Mouse (Mus musculus) lung, embryonic 15.5 days (tissue): ENCODE data around the gene Crot. TPM values are rescaled to one million over a fixed set of nuclear protein-coding genes. Genes with fewer than 3 reads are reported as not detected.
"Not testable (repeated sequence)": the region's sequence is repeated elsewhere in the genome, so short reads cannot be mapped to it uniquely, and the experiment has no call there.

Experiments
- ATAC-seq: fragments of 200-750 bp; cut with Nextera tagmentation; 2 replicates; pipeline ENCODE4 v1.8.0; 2017; ENCODE audit warnings: moderate number of reproducible peaks, borderline replicate concordance; ENCODE audit not compliant: low FRiP score, low TSS enrichment; ENCODE audit errors: extremely low read depth
- H3K27ac ChIP-seq: fragments of 300-500 bp; sonication (generic); 2 replicates; pipeline ENCODE4 v1.5.1; 2015; ENCODE audit warnings: moderate library complexity, mild to moderate bottlenecking, inconsistent platforms
- H3K27me3 ChIP-seq: fragments of 300-500 bp; sonication (generic); 2 replicates; pipeline ENCODE4 v1.6.1; 2015; ENCODE audit warnings: inconsistent platforms
- H3K36me3 ChIP-seq: fragments of 300-500 bp; sonication (generic); 2 replicates; pipeline ENCODE4 v1.6.1; 2015; ENCODE audit warnings: inconsistent platforms
- H3K4me1 ChIP-seq: fragments of 300-500 bp; sonication (generic); 2 replicates; pipeline ENCODE4 v1.6.1; 2015; ENCODE audit warnings: inconsistent platforms
- H3K4me2 ChIP-seq: fragments of 300-500 bp; sonication (generic); 2 replicates; pipeline ENCODE4 v1.6.1; 2015; ENCODE audit warnings: inconsistent platforms, mild to moderate bottlenecking, moderate library complexity
- H3K4me3 ChIP-seq: fragments of 300-500 bp; sonication (generic); 2 replicates; pipeline ENCODE4 v1.5.1; 2015; ENCODE audit warnings: mild to moderate bottlenecking, inconsistent platforms
- H3K9ac ChIP-seq: fragments of 300-500 bp; sonication (generic); 2 replicates; pipeline ENCODE4 v1.6.1; 2015; ENCODE audit warnings: inconsistent platforms
- H3K9me3 ChIP-seq: fragments of 300-500 bp; sonication (generic); 2 replicates; pipeline ENCODE4 v1.6.1; 2016; ENCODE audit warnings: inconsistent platforms
- WGBS: fragments of 180-500 bp; shearing (Covaris S2); methylation state at CpG from one replicate; pipeline ENCODE4 v1.1.7; 2015; 5-methylcytosine and 5-hydroxymethylcytosine counted together
- polyA plus RNA-seq: library from polyadenylated mRNA; unstranded; fragments of >200 nt; fragmentation: Nextera tagmentation; extraction: Ambion mirVana; gene quantifications from 2 replicates; pipeline ENCODE4 v1.2.1, GENCODE M21; 2015

Gene Crot
- polyA plus RNA-seq, 1 experiment from 2014 or later: 30.3 TPM

GRCm38 (mm10) chr5:8990526-8990925, 6.6 kb downstream of the Crot start:
- H3K4me2 ChIP-seq: no peak overlapping the region
- no peaks in the 10 kb centered on the region for H3K27me3 ChIP-seq
- no peaks in the 10 kb centered on the region for H3K9me3 ChIP-seq
- no peak overlapping the region for H3K4me3 ChIP-seq
- H3K4me1 ChIP-seq: 0 out of 2 replicates have a peak, but pooled peaks cover 4% of the 10 kb centered on the region
- no peak overlapping the region for H3K27ac ChIP-seq
- 79% methylated on average over 13 of the region's 13 CpGs for WGBS
- no peak overlapping the region for H3K9ac ChIP-seq
- no peak for ATAC-seq
- peaks cover 19% of the 10 kb centered on the region for H3K36me3 ChIP-seq

GRCm38 (mm10) chr5:8987925-8988324, 9.2 kb downstream of the Crot start:
- Histone ChIP-seq H3K36me3 (peaks cover 26% of the 10 kb centered on the region), H3K4me2 (no peak overlapping the region), H3K27ac (no peak overlapping the region), H3K9ac (no peak overlapping the region), H3K4me1 (no peaks in the 10 kb centered on the region), H3K27me3 (no peaks in the 10 kb centered on the region), H3K9me3 (no peaks in the 10 kb centered on the region), H3K4me3 (no peak overlapping the region)
- WGBS: 93% methylated on average over 5 of the region's 5 CpGs
- no peak for ATAC-seq

- Histone ChIP-seq H3K4me2 (no peak overlapping the region), H3K9me3 (no peaks in the 10 kb centered on the region), H3K4me3 (no peak overlapping the region), H3K36me3 (peaks cover 24% of the 10 kb centered on the region), H3K27ac (no peak overlapping the region), H3K27me3 (no peaks in the 10 kb centered on the region), H3K9ac (no peak overlapping the region), H3K4me1 (no peaks in the 10 kb centered on the region)
- WGBS: 86% methylated on average over 3 of the region's 3 CpGs
- no peak for ATAC-seq
Measured at GRCm38 (mm10) chr5:8985470-8985869, 11.7 kb downstream of the Crot start.

DNA sequence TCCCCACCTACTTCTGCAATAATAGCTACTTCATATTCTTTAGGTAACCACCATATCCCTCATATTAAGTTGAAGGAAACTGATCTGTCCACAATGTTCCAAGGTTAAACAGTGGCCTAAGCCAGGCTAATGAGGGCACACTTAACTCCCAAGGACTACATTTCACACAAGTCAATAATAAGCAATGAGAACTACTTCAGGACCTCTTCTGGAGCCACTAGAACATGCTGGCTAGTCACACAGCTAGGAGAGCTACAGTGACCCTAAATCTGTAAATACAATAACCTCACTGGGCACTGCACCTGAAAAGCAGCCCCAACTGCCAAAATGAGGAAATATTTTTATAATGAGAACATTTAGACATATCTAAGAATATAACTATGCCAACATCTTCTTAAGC, 22.4 kb downstream of the Crot start:
- H3K9ac ChIP-seq: no peak overlapping the region
- ATAC-seq: no peak
- no peaks in the 10 kb centered on the region for H3K4me1 ChIP-seq
- H3K36me3 ChIP-seq: peaks cover 17% of the 10 kb centered on the region
- H3K27ac ChIP-seq: no peak overlapping the region
- no peak overlapping the region for H3K4me3 ChIP-seq
- no peak overlapping the region for H3K4me2 ChIP-seq
- no peaks in the 10 kb centered on the region for H3K27me3 ChIP-seq
- no peaks in the 10 kb centered on the region for H3K9me3 ChIP-seq

DNA sequence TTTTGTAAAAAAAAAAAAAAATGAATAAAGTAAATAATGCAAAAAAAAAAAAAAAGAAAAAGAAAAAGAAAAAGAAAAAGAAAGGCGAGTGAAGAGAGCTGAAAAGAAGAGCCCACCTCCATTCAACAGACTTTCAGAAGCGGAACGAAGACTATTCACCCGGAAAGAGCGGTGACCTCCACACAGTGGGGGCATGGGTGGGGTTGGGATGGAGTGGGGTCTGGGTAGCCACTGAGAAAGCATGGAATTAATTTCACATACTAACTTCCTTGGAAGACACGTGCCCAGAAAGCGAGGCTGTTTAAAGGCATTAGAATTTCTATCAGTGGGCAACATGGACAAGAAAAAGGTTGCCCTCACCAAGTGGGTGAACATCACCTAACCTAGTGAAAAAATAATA, 24.8 kb downstream of the Crot start:
- ATAC-seq: no peak
- H3K9ac ChIP-seq: no peak overlapping the region
- no peaks in the 10 kb centered on the region for H3K9me3 ChIP-seq
- no peaks in the 10 kb centered on the region for H3K27me3 ChIP-seq
- H3K27ac ChIP-seq: no peak overlapping the region
- no peak overlapping the region for H3K4me3 ChIP-seq
- H3K36me3 ChIP-seq: peaks cover 27% of the 10 kb centered on the region
- no peak overlapping the region for H3K4me2 ChIP-seq
- 90% methylated on average over 7 of the region's 7 CpGs for WGBS
- H3K4me1 ChIP-seq: no peaks in the 10 kb centered on the region

DNA sequence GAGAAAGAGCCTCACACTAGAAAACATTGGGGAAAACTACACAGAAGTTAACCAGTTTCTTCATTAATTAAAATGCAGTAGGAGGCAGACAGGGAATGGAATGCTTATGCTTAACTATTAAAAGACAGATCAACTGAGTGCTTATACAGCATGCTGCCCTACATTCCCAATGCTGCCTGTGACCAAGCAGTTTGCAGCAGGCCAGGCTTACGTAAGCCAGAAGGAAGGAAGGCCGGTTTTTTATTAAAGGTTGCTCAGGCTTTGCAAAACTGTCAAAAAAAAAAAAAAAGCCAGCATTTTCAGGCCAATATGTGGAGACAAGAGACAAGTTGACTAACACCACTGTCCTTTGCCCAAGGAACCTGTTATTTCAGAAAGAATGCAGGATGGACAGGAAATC, 26.4 kb downstream of the Crot start:
- Histone ChIP-seq H3K4me3 (no peak overlapping the region), H3K4me2 (no peak overlapping the region), H3K27ac (no peak overlapping the region), H3K9me3 (no peaks in the 10 kb centered on the region), H3K36me3 (peaks cover 36% of the 10 kb centered on the region), H3K9ac (no peak overlapping the region), H3K27me3 (no peaks in the 10 kb centered on the region), H3K4me1 (no peaks in the 10 kb centered on the region)
- ATAC-seq: no peak
- 97% methylated on average over 2 of the region's 2 CpGs for WGBS

- no peak overlapping the region for H3K27ac ChIP-seq
- no peak overlapping the region for H3K9ac ChIP-seq
- H3K9me3 ChIP-seq: no peaks in the 10 kb centered on the region
- H3K4me1 ChIP-seq: no peaks in the 10 kb centered on the region
- no peak overlapping the region for H3K4me3 ChIP-seq
- no peaks in the 10 kb centered on the region for H3K27me3 ChIP-seq
- no peak for ATAC-seq
- H3K4me2 ChIP-seq: no peak overlapping the region
- peaks cover 35% of the 10 kb centered on the region for H3K36me3 ChIP-seq
- WGBS: 89% methylated on average over 5 of the region's 5 CpGs
Measured at GRCm38 (mm10) chr5:8964487-8964886, 32.6 kb downstream of the Crot start.

GRCm38 (mm10) chr5:8960534-8960933, 36.6 kb downstream of the Crot start:
- ATAC-seq: no peak
- WGBS: 78% methylated on average over 4 of the region's 4 CpGs
- Histone ChIP-seq H3K27ac (no peak overlapping the region), H3K9ac (no peak overlapping the region), H3K4me2 (no peak overlapping the region), H3K36me3 (peaks cover 17% of the 10 kb centered on the region; the same call in 1 of the 2 replicates), H3K4me1 (no peaks in the 10 kb centered on the region), H3K9me3 (no peaks in the 10 kb centered on the region), H3K27me3 (no peaks in the 10 kb centered on the region), H3K4me3 (no peak overlapping the region)

DNA sequence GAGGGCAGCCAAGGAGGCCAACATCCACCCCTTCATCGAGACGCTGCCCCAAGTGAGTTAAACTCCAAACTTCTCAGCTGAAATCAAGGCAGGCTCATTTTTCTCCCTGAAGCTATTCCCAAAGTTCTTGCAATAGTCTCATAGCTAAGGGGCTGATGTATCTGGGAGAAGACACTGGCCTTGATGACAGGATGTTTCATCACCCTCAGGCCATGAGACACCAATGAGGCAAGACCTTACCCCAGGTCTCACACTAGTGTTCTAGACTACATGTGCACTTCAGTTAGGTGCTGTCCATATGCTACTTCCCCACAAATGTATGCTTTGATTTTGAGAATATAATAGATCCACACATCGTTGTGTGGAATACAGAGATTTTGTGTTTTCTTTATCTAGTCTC, 41.6 kb downstream of the Crot start:
- no peak for ATAC-seq
- 83% methylated on average over 3 of the region's 3 CpGs for WGBS
- H3K9ac ChIP-seq: no peak overlapping the region
- H3K27ac ChIP-seq: no peak overlapping the region
- no peaks in the 10 kb centered on the region for H3K4me1 ChIP-seq
- no peaks in the 10 kb centered on the region for H3K36me3 ChIP-seq
- H3K9me3 ChIP-seq: no peaks in the 10 kb centered on the region
- H3K4me3 ChIP-seq: no peak overlapping the region
- H3K4me2 ChIP-seq: no peak overlapping the region
- no peaks in the 10 kb centered on the region for H3K27me3 ChIP-seq

- H3K9ac ChIP-seq: no peak overlapping the region
- no peak overlapping the region for H3K27ac ChIP-seq
- no peak overlapping the region for H3K4me3 ChIP-seq
- H3K9me3 ChIP-seq: no peaks in the 10 kb centered on the region
- H3K27me3 ChIP-seq: no peaks in the 10 kb centered on the region
- WGBS: 84% methylated on average over 2 of the region's 2 CpGs
- no peaks in the 10 kb centered on the region for H3K4me1 ChIP-seq
- H3K4me2 ChIP-seq: no peak overlapping the region
- ATAC-seq: no peak
- H3K36me3 ChIP-seq: no peaks in the 10 kb centered on the region
Measured at GRCm38 (mm10) chr5:8953660-8954059, 43.5 kb downstream of the Crot start.

DNA sequence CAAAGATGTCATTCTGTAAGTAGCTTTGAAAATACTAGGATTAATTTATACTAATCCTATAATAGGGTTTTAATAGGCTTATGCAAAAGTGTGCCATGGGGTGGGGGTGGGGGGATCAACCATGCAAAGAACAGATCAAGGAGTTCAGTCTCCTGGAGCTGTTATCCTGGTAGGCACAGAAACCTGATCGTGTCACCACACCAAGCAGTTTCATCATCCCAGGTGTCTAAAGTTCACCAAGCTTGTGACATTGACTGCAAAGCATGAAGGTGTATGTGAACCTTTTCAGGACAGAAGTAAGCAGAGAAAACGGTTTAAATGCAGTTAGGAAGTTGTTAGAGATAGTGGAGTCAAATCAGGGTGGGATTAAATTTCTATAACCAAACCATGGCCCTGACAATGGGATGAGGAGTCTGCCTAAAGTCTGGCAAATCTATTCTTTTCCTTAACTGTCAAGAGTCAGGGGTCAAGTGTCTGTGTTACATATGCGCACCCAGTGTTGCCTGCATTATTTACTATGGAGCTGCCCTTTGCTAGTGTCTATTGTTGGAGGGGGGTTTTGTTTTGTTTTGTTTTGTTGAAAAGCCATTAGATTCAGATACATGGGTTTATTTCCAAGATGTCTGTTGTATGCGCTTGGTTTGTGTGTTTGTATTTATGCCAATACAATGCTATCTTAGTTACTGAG, 49.6 kb downstream of the Crot start:
- H3K9me3 ChIP-seq: no peaks in the 10 kb centered on the region
- H3K36me3 ChIP-seq: no peaks in the 10 kb centered on the region
- no peak overlapping the region for H3K4me2 ChIP-seq
- no peak overlapping the region for H3K4me3 ChIP-seq
- H3K27ac ChIP-seq: no peak overlapping the region
- no peak for ATAC-seq
- 72% methylated on average over 4 of the region's 4 CpGs for WGBS
- H3K4me1 ChIP-seq: no peaks in the 10 kb centered on the region
- no peaks in the 10 kb centered on the region for H3K27me3 ChIP-seq
- H3K9ac ChIP-seq: no peak overlapping the region

DNA sequence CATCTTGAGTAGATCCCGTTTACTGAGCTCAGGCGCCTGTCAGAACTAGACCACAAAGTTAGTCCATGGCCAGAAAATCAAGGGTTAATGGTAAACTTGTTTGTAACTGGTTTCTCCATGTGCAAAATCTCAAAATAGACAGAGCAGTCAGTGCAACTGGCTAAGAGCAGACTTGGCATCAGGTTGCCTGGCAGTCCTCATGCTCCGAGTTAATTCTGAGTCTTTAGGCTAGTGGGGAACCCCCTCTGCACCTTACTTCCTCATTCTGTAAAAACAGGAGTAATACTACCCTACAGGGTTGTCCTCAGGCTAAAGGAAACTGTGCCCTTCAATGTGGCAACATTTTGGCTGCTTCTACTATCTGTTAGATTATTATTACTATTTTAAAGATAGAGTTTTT, 53.3 kb downstream of the Crot start:
- no peak overlapping the region for H3K9ac ChIP-seq
- H3K27me3 ChIP-seq: no peaks in the 10 kb centered on the region
- ATAC-seq: no peak
- no peaks in the 10 kb centered on the region for H3K4me1 ChIP-seq
- H3K36me3 ChIP-seq: no peaks in the 10 kb centered on the region
- 64% methylated on average over 3 of the region's 3 CpGs for WGBS
- H3K27ac ChIP-seq: no peak overlapping the region
- no peak overlapping the region for H3K4me2 ChIP-seq
- H3K9me3 ChIP-seq: no peaks in the 10 kb centered on the region
- H3K4me3 ChIP-seq: no peak overlapping the region

GRCm38 (mm10) chr5:8941266-8941665, 55.9 kb downstream of the Crot start:
- H3K4me1 ChIP-seq, H3K27me3 ChIP-seq, H3K36me3 ChIP-seq, H3K27ac ChIP-seq, H3K4me3 ChIP-seq, H3K4me2 ChIP-seq, H3K9me3 ChIP-seq, H3K9ac ChIP-seq, ATAC-seq: not testable (repeated sequence)
- no CpG with 5 or more reads among the region's 1 CpGs for WGBS
